Mouse (Mus musculus): ENCODE results near the gene Arrdc3. TPM values are rescaled to one million over a fixed set of nuclear protein-coding genes. Genes with fewer than 3 reads are reported as not detected.

The Arrdc3 gene
- 78.9 and 87.9 TPM in 2 replicates for polyA plus RNA-seq (2016; fragmentation: Nextera tagmentation; extraction: Ambion mirVana)

DNA sequence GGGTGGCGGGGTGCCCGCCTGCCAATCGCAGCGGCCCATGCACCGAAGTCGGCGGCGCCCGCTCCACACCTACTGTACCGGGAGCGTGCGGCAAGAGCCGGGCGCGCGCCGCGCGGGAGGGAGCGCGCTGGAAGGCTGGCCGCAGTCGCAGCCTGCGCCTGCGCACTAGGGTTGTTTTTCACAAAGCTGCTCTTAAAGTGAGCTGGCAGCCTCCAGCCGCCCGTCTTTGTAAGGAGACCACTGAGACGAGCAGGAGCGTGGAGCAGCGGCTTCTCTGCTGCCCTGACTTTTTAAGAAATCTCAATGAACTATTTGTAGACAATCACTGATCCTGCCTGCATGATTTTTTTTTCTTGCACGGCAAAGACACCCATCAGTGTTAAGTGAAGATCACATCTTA lies at the start of gene Arrdc3:
TSS of gene Arrdc3 (plus strand) at position 195 of the 400 bp plus-strand sequence.
- peaks cover 7% of the 10 kb centered on the region; the same call in 1 of the 2 replicates for H3K36me3 ChIP-seq
- WGBS, result 1% methylated on average over 31 of the region's 31 CpGs
- H3K4me3 ChIP-seq, result peak within 1 kb of the TSS; percentile 75
- H3K27ac ChIP-seq, result peak within 1 kb of the TSS; percentile 100
- 0 out of 2 replicates have a peak, but pooled peaks cover 2% of the 10 kb centered on the region for H3K4me1 ChIP-seq
- H3K27me3 ChIP-seq, result no peaks in the 10 kb centered on the region
- peak within 1 kb of the TSS; percentile 56 for H3K4me2 ChIP-seq (replicated peaks)
- peak within 1 kb of the TSS; percentile 99 for H3K9ac ChIP-seq
- ATAC-seq (ENCODE audit: low FRiP score), result peak; percentile 58
- no peaks in the 10 kb centered on the region for H3K9me3 ChIP-seq (replicated peaks)

DNA sequence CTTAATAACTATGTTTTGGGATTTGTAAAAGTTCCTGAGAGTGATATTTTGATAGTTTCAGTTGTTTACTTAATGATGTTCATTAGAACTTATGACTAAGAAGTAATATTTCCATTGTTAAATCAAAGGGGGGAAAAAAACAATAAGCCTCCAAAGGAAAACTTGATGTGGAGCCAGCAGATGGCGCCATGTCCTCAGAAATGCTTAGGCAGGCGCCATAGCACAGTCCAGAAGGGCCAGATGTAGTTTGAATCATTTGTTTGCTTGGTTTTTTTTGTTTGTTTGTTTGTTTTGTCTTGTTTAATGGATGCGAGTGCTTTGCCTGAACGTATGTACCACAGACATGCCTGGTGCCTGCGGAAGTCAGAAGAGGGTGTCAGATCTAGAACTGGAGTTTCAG lies 21.0 kb upstream of the Arrdc3 start:
- no peaks in the 10 kb centered on the region for H3K27me3 ChIP-seq
- H3K4me3 ChIP-seq, result no peak overlapping the region
- H3K4me2 ChIP-seq (replicated peaks), result no peak overlapping the region
- ATAC-seq (ENCODE audit: low FRiP score), result peak; percentile 63
- WGBS, result 11% methylated on average over 5 of the region's 5 CpGs
- H3K9me3 ChIP-seq (replicated peaks), result no peaks in the 10 kb centered on the region
- H3K36me3 ChIP-seq, result no peaks in the 10 kb centered on the region
- H3K27ac ChIP-seq, result no peak overlapping the region
- H3K4me1 ChIP-seq, result no peaks in the 10 kb centered on the region
- no peak overlapping the region for H3K9ac ChIP-seq

DNA sequence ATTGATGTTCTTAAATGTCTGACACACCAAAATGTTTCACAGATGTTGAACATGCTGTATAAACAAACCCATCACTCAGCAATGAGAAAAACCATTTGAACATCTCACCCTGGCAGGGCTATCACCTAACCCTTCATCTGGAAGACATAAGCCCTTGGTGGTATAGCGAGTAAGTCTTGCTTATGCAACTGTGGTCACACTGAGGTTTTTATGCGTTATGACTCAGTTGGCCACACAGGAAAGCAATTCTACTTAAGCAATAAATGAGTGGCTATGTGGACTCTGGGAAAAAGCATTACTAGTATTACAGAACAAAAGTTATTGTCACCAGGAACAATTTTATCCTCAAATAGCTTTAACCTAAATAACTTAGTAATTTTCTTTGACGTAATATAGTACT lies 19.0 kb upstream of the Arrdc3 start:
- no peaks in the 10 kb centered on the region for H3K27me3 ChIP-seq
- H3K4me2 ChIP-seq (replicated peaks), result no peak overlapping the region
- WGBS, result 79% methylated on average over 3 of the region's 3 CpGs
- H3K36me3 ChIP-seq, result no peaks in the 10 kb centered on the region
- ATAC-seq (ENCODE audit: low FRiP score), result no peak
- no peak overlapping the region for H3K4me3 ChIP-seq
- no peak overlapping the region for H3K9ac ChIP-seq
- H3K9me3 ChIP-seq (replicated peaks), result no peaks in the 10 kb centered on the region
- no peak overlapping the region for H3K27ac ChIP-seq
- H3K4me1 ChIP-seq, result no peaks in the 10 kb centered on the region

DNA sequence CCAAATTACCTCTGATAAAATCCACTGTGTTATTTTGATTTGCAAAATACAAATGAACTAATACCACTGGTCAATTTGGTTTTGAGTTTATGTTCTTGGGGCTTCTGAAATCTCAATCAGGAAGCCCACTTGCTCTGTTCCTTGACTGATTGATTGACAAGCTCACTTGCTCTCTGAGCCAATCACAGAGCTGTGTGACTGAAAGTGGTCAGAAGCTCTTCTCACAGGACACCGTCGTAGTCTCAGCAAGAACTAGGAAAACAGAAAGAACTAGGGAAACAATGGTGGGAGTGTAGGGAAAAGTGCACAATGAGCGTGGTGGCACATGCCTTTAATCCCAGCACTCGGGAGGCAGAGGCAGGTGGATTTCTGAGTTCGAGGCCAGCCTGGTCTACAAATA lies 8.1 kb upstream of the Arrdc3 start:
- Histone ChIP-seq H3K9ac (no peak overlapping the region), H3K4me3 (no peak overlapping the region), H3K36me3 (no peaks in the 10 kb centered on the region), H3K4me2 (replicated peaks) (no peak overlapping the region), H3K27ac (no peak overlapping the region), H3K27me3 (no peaks in the 10 kb centered on the region), H3K4me1 (no peaks in the 10 kb centered on the region), H3K9me3 (replicated peaks) (no peaks in the 10 kb centered on the region)
- no peak for ATAC-seq (ENCODE audit: low FRiP score)
- 91% methylated on average over 5 of the region's 5 CpGs for WGBS

DNA sequence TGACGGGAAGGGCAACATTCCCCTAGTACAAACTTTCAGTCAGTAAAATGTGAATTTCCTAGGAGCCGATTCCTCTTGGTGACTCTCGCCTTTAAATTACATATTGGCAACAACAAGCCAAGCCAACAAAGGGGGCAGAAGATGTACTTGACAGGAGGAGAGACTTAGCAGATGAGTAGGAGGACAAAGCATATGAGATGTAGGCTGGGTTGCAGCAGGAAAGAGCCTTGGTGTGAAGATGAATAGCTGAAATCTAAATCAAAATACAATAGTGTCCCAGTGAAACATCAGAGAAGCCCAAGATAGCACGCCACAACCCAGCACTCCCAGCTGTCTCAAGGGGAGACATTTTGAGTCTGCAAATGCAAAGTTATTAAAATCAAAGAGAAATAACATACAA lies 2.4 kb upstream of the Arrdc3 start:
- 0 out of 2 replicates have a peak, but pooled peaks cover 2% of the 10 kb centered on the region for H3K4me1 ChIP-seq
- ATAC-seq (ENCODE audit: low FRiP score), result no peak
- H3K27me3 ChIP-seq, result no peaks in the 10 kb centered on the region
- 86% methylated on average over 4 of the region's 4 CpGs for WGBS
- H3K9ac ChIP-seq, result no peak overlapping the region
- H3K4me2 ChIP-seq (replicated peaks), result no peak overlapping the region
- H3K36me3 ChIP-seq, result no peaks in the 10 kb centered on the region
- H3K27ac ChIP-seq, result no peak overlapping the region
- H3K4me3 ChIP-seq, result no peak overlapping the region
- no peaks in the 10 kb centered on the region for H3K9me3 ChIP-seq (replicated peaks)

DNA sequence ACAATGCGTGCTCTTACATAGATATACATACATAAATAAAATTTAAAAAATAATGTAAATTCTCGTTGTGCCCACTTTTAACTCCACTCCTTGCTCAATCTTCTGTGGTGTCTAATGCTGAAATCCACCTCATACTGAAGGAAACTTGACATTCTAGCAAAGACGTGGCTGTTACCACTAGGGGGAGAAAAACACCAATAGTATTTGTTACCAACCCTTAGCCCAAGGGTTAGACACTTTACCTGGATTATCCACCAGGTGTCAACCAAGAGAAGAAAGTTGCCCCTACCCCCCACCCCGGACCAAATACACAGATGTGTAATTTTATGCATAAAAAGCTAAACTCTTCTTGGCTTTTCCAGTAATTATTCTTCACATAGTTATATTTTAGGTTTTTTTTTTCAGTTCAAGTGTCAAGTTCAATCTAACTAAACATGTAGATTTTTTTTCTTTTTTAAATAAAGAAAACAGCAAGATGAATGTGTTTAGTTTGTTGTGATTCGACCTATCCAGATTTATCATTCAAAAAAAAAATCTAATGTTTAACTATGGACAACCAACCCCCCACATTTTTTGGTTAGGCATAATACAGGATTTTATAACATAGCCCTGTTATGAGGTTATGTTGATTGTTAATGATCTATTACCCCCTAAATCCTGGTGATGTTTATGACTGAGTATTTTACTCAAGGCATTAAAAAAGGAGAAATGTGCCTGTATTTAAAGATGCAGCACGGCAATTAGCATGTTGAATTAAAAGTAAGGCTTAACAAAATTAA lies 1.3 kb upstream of the Arrdc3 start:
- H3K9me3 ChIP-seq (replicated peaks), result no peaks in the 10 kb centered on the region
- H3K4me1 ChIP-seq, result 0 out of 2 replicates have a peak, but pooled peaks cover 2% of the 10 kb centered on the region
- H3K36me3 ChIP-seq, result no peaks in the 10 kb centered on the region
- no peak overlapping the region for H3K4me3 ChIP-seq
- H3K9ac ChIP-seq, result peak overlapping the region; percentile 99
- no peak for ATAC-seq (ENCODE audit: low FRiP score)
- no peaks in the 10 kb centered on the region for H3K27me3 ChIP-seq
- 20% methylated on average over 6 of the region's 6 CpGs for WGBS
- peak overlapping the region; percentile 56 for H3K4me2 ChIP-seq (replicated peaks)
- peak overlapping the region; percentile 100 for H3K27ac ChIP-seq

DNA sequence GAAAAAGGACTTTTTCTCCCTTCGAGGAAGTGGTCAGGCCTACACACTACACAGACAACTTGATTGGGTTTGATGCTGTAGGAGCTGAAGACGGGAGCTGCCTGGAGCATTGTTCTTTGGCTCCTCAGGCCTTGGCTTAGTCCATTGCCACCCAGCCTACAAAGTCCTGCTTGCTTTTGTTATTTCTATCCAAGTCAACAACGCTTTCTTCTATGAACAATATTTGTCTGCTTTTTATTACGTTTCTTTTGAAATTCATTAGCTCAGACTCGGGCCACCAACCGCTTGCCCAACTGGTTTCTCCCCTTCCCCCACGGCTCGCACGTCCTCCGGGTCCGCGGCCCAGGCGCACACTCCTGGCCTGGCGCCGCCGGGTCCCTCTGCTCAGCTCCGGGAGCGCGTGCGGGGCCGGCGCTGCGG lies 458 bp upstream of the Arrdc3 start:
- 0% methylated on average over 23 of the region's 23 CpGs for WGBS
- H3K4me1 ChIP-seq, result 0 out of 2 replicates have a peak, but pooled peaks cover 2% of the 10 kb centered on the region
- peak; percentile 46 for ATAC-seq (ENCODE audit: low FRiP score)
- peak overlapping the region; percentile 56 for H3K4me2 ChIP-seq (replicated peaks)
- H3K9ac ChIP-seq, result peak overlapping the region; percentile 99
- H3K27me3 ChIP-seq, result no peaks in the 10 kb centered on the region
- peaks cover 2% of the 10 kb centered on the region; the same call in 1 of the 2 replicates for H3K36me3 ChIP-seq
- H3K9me3 ChIP-seq (replicated peaks), result no peaks in the 10 kb centered on the region
- H3K4me3 ChIP-seq, result peak overlapping the region; percentile 75
- peak overlapping the region; percentile 100 for H3K27ac ChIP-seq

DNA sequence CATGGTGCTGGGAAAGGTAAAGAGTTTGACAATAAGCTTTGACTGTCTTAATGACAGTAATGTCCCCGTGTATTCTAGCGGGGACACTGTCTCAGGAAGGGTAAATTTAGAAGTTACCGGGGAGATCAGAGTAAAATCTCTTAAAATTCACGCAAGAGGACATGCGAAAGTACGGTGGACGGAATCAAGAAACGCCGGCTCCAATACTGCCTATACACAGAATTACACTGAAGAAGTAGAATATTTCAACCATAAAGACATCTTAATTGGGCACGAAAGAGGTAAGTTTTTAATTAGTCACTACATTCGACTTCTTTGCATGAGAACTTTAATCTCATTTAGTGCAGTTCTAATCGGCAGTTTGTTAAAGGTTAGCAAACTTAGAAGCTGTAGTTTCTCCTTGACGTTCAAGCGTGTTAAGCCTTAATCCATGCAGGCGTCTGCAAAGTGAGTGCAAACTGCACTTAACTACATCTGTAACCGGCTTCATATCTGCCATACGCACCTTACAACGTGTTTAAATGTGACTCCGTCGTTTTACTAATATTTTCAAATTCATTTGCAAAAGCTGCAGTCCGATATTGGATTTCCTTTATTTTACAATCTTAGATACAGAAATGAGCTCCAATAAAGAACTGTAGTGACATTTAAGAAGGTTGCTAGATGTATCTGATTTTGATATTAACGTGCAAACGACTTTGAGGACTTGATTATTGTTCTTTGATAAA lies 629 bp downstream of the Arrdc3 start:
- peak overlapping the region; percentile 56 for H3K4me2 ChIP-seq (replicated peaks)
- ATAC-seq (ENCODE audit: low FRiP score), result no peak
- no peaks in the 10 kb centered on the region for H3K27me3 ChIP-seq
- H3K9me3 ChIP-seq (replicated peaks), result no peaks in the 10 kb centered on the region
- 0 out of 2 replicates have a peak, but pooled peaks cover 2% of the 10 kb centered on the region for H3K4me1 ChIP-seq
- under 1% methylated on average over 23 of the region's 23 CpGs for WGBS
- H3K4me3 ChIP-seq, result peak overlapping the region; percentile 75
- H3K27ac ChIP-seq, result peak overlapping the region; percentile 100
- H3K9ac ChIP-seq, result peak overlapping the region; percentile 99
- H3K36me3 ChIP-seq, result peaks cover 8% of the 10 kb centered on the region; the same call in 1 of the 2 replicates

DNA sequence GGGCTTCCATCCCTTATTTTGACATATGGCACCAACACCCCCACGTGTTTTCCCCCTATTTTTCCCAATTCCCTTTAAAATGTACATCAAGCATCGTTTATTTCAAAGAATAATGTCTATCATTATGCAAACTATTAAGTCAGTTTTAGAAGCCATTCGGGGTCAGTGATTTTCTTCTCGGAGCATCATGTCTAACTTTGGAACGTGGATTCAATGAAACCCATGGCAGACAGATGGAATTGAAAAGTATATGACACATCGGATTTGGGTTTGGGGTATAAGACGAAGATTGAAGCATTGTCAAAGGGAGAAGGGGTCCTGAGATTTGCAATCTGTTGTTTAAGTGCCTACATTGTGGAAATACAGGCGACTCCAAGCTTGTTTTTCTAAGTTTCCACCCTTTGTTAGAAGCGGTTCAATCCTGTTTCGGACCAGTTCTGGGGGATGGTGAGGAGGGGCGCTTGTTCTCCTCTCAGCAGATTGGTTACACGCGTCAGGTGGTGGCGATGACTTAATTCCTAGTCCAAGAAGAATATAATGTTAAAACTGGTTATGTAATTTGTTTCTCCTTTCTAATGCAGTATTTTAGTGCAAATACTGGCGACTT lies 1.3 kb downstream of the Arrdc3 start:
- Histone ChIP-seq H3K27me3 (no peaks in the 10 kb centered on the region), H3K9ac (peak overlapping the region; percentile 99), H3K4me2 (replicated peaks) (peak overlapping the region; percentile 56), H3K27ac (peak overlapping the region; percentile 100), H3K9me3 (replicated peaks) (no peaks in the 10 kb centered on the region), H3K4me1 (0 out of 2 replicates have a peak, but pooled peaks cover 2% of the 10 kb centered on the region), H3K36me3 (peaks cover 10% of the 10 kb centered on the region; the same call in 1 of the 2 replicates), H3K4me3 (peak overlapping the region; percentile 75)
- under 1% methylated on average over 15 of the region's 15 CpGs for WGBS
- no peak for ATAC-seq (ENCODE audit: low FRiP score)

DNA sequence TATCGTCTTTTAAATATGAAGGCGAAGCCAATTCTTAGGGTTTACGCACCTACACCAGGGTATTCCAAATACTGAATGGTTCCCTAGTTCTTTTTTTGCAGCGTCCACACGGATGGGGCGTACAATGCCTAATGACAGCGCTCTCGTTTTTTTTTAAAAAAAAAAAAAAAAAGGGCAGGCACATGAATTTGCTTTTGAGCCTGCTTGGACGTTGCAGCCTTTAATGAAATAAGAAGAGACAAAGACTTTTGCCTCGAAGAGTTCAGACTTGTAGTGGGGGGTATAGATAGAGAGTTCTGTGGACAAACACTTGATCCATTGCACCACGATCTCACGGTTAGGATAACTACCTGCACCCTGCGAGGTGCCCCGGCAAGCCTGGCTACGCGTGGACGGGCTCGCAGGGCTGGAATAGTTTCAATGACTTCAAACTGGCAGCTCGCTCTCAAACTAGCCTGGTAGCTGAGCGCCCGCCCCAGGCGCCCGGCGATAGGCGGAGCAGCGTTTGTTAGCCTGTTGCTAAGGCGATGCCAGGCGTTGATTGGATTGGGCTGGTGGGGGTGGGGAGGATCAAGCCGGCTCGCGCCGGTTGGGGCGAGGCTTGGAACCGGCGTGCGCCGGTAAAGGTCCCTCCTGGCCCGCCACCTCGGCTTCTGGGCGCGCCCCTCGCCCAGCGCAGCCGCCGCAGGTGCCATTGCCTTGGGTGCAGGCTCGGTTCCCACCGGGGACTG lies 2.1 kb downstream of the Arrdc3 start:
- peak overlapping the region; percentile 100 for H3K27ac ChIP-seq
- H3K9ac ChIP-seq, result peak overlapping the region; percentile 99
- H3K4me1 ChIP-seq, result 0 out of 2 replicates have a peak, but pooled peaks cover 2% of the 10 kb centered on the region
- no peaks in the 10 kb centered on the region for H3K27me3 ChIP-seq
- H3K9me3 ChIP-seq (replicated peaks), result no peaks in the 10 kb centered on the region
- ATAC-seq (ENCODE audit: low FRiP score), result peak; percentile 92
- peak overlapping the region; percentile 56 for H3K4me2 ChIP-seq (replicated peaks)
- H3K36me3 ChIP-seq, result peaks cover 14% of the 10 kb centered on the region
- H3K4me3 ChIP-seq, result peak overlapping the region; percentile 75
- WGBS, result under 1% methylated on average over 47 of the region's 47 CpGs

DNA sequence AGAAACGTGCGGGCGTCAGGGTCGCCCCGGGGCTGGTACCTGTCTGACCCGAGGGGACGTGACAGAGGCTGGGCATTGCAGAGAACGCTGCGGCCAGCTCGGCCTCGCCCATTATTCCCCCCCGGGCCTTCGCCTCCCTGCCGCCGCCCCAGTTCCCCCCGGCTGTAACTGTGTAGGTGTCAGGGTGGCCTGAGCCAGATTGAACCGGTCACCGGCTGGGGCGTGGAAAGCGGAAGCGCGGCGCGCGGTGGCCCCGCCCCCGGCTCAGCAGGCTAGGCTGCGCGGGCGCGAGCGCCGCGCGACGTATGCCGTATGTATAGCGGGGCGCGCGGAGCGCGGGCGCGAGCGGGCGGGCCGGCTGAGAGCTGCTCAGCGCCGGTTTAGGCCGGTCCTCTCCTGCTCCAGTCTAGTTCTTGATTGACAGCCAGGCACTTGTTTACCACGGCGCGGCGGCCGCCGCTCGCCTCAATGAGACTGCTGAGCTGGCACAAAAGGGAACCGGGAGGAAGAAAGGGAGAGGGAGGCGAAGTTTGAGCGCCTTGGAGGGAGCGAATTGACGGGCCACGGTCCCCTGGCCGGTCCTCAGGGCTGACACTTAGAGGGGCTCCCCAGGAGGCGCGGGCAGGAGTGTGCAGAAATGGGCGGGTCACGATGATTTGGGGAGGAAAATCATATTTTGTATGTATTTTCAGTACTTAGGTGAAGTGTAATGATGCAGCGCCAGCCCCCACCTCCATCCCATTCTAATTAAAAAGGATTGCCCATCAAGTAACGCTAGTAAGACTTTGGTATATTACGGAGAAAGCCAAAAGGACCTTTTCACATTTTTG lies 2.9 kb downstream of the Arrdc3 start:
- H3K36me3 ChIP-seq, result peaks cover 22% of the 10 kb centered on the region
- peak overlapping the region; percentile 56 for H3K4me2 ChIP-seq (replicated peaks)
- H3K9me3 ChIP-seq (replicated peaks), result no peaks in the 10 kb centered on the region
- peak overlapping the region; percentile 99 for H3K9ac ChIP-seq
- ATAC-seq (ENCODE audit: low FRiP score), result peak; percentile 95
- no peaks in the 10 kb centered on the region for H3K27me3 ChIP-seq
- 0 out of 2 replicates have a peak, but pooled peaks cover 2% of the 10 kb centered on the region for H3K4me1 ChIP-seq
- peak overlapping the region; percentile 100 for H3K27ac ChIP-seq
- 1% methylated on average over 72 of the region's 72 CpGs for WGBS
- peak overlapping the region; percentile 75 for H3K4me3 ChIP-seq

Data from hindbrain, embryonic 12.5 days (tissue).